Mouse (Mus musculus) left cerebral cortex, adult 11 months (tissue): Measurements from ENCODE around the gene Gm13271.
"Not testable (repeated sequence)": the region's sequence is repeated elsewhere in the genome, so short reads cannot be mapped to it uniquely, and the experiment has no call there.

Source experiments
- DNase-seq: peaks from one replicate; pipeline ENCODE4 v3.0.0; 2022; ENCODE audit warnings: low spot score

Gene Gm13271

GRCm38 (mm10) chr4:88760431-88760830 lies 5.8 kb downstream of the Gm13271 start:
- not testable (repeated sequence) for DNase-seq

- peak; percentile 67 for DNase-seq
Observed at GRCm38 (mm10) chr4:88761776-88762175, 7.1 kb downstream of the Gm13271 start.

GRCm38 (mm10) chr4:88762341-88762740 lies 7.7 kb downstream of the Gm13271 start:
- DNase-seq, result not testable (repeated sequence)

GRCm38 (mm10) chr4:88763384-88764018 lies 8.8 kb downstream of the Gm13271 start:
- not testable (repeated sequence) for DNase-seq

- DNase-seq, result not testable (repeated sequence)
Observed at GRCm38 (mm10) chr4:88773534-88773933, 18.9 kb downstream of the Gm13271 start, which contains the start of gene Gm13290. Gene Gm13290, plus strand, starts transcription at chr4:88773834.

- not testable (repeated sequence) for DNase-seq
Observed at GRCm38 (mm10) chr4:88776622-88777021, 22.0 kb downstream of the Gm13271 start, which contains the start of gene Gm13289. Gene Gm13289, plus strand, starts transcription at chr4:88776922.

GRCm38 (mm10) chr4:88779550-88779949 lies 24.9 kb downstream of the Gm13271 start, which contains the start of gene Gm13272:
Gene Gm13272, plus strand, starts transcription at chr4:88779850.
- DNase-seq, result not testable (repeated sequence)

- DNase-seq, result not testable (repeated sequence)
Observed at GRCm38 (mm10) chr4:88780320-88780719, 25.7 kb downstream of the Gm13271 start.

- not testable (repeated sequence) for DNase-seq
Observed at GRCm38 (mm10) chr4:88781831-88782230, 27.2 kb downstream of the Gm13271 start, which contains the start of gene Ifnz. Gene Ifnz, plus strand, starts transcription at chr4:88782131.

- not testable (repeated sequence) for DNase-seq
Observed at GRCm38 (mm10) chr4:88782335-88782734, 27.7 kb downstream of the Gm13271 start.

GRCm38 (mm10) chr4:88785409-88785808 lies 30.7 kb downstream of the Gm13271 start, which contains the start of gene Gm13276:
Gene Gm13276, plus strand, starts transcription at chr4:88785709.
- not testable (repeated sequence) for DNase-seq

- peak; percentile 41 for DNase-seq
Observed at GRCm38 (mm10) chr4:88788402-88788801, 33.7 kb downstream of the Gm13271 start, which contains the start of gene Gm13277. Gene Gm13277, plus strand, starts transcription at chr4:88788632.

- not testable (repeated sequence) for DNase-seq
Observed at GRCm38 (mm10) chr4:88791250-88791649, 36.6 kb downstream of the Gm13271 start, which contains the start of gene Gm13278. Gene Gm13278, plus strand, starts transcription at chr4:88791550.

- DNase-seq, result peak; percentile 43
Observed at GRCm38 (mm10) chr4:88793936-88794675, 39.4 kb downstream of the Gm13271 start, which contains the start of gene Gm13275. Gene Gm13275, plus strand, starts transcription at chr4:88794487.

GRCm38 (mm10) chr4:88797097-88797496 lies 42.4 kb downstream of the Gm13271 start, which contains the start of gene Gm13279:
Gene Gm13279, plus strand, starts transcription at chr4:88797397.
- not testable (repeated sequence) for DNase-seq

GRCm38 (mm10) chr4:88799365-88799764 lies 44.7 kb downstream of the Gm13271 start, which contains the start of gene Gm13285:
Gene Gm13285, plus strand, starts transcription at chr4:88799665.
- not testable (repeated sequence) for DNase-seq

- DNase-seq, result not testable (repeated sequence)
Observed at GRCm38 (mm10) chr4:88802954-88803353, 48.3 kb downstream of the Gm13271 start, which contains the start of gene Gm13287. Gene Gm13287, plus strand, starts transcription at chr4:88803254.
